Mouse (Mus musculus): ENCODE data around the gene Hsf2bp.

Gene Hsf2bp

DNA sequence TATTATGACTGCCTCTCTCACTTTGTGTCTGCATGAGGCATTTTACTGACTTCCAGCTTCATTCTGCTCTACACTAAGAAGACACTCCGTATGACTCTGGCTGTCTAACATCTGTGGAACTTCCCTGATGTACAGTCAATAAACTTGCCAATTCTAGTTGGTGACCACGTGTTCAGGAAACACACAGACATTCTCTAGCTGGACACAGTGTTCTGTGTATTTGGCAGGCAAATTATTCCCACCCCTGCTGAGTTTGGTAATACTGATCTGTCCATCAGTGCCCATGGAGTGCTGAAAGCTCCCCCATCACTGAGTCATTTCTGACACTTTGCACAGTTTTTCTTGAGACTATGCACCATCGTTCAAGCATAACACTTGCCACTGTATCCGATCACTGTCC lies 56.3 kb downstream of the Hsf2bp start:
- no peak for DNase-seq

- no peak for DNase-seq
Measured at GRCm38 (mm10) chr17:31977131-31977530, 59.0 kb downstream of the Hsf2bp start.

GRCm38 (mm10) chr17:31976501-31976900 lies 59.6 kb downstream of the Hsf2bp start:
- DNase-seq, result no peak

GRCm38 (mm10) chr17:31974694-31975093 lies 61.5 kb downstream of the Hsf2bp start:
- no peak for DNase-seq

GRCm38 (mm10) chr17:31973664-31974230 lies 62.4 kb downstream of the Hsf2bp start:
- DNase-seq, result no peak

DNA sequence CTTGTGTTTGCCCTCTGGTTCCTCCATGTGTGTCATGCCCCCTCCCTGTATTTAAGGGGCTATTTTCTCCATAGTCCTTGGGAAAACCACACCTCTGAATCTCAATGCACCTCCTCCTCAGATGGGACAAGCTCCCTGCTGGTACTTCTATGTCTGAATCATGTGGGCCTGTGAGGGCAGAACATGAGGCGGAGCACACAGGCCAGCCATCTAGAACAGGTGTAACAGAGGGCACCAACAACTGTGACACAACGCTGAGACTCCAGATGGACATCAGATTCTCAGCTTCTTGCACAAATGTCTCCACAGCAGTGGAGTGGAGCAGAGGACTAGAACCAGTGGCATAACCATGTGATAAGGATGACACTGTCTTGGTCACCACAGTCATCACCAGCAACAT lies 65.3 kb downstream of the Hsf2bp start:
- DNase-seq, result no peak

GRCm38 (mm10) chr17:31968801-31969200 lies 67.3 kb downstream of the Hsf2bp start:
- DNase-seq, result no peak

DNA sequence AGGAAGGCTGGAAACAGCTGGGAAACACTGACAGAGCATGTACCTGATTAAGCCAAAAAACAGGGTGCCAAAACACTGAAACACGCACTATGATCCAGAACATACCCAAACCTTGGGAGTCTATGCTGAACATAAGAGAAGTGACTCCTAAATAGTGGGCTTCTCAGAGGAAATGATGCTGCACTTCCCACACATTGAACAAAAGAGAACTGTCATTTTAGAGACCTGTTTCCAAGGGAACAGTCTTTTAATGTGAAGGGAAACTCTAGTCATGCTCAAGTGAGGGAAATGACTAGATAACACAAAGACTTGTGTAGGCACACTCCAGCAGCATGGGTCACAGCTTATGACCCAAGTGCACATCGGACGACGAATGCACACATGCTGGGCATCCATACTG lies 68.8 kb downstream of the Hsf2bp start:
- no peak for DNase-seq

GRCm38 (mm10) chr17:31966566-31966965 lies 69.6 kb downstream of the Hsf2bp start:
- DNase-seq, result no peak

- DNase-seq, result peak; percentile 76
Measured at GRCm38 (mm10) chr17:31965623-31966022, 70.5 kb downstream of the Hsf2bp start.

GRCm38 (mm10) chr17:31962930-31963329 lies 73.2 kb downstream of the Hsf2bp start:
- DNase-seq, result no peak

DNA sequence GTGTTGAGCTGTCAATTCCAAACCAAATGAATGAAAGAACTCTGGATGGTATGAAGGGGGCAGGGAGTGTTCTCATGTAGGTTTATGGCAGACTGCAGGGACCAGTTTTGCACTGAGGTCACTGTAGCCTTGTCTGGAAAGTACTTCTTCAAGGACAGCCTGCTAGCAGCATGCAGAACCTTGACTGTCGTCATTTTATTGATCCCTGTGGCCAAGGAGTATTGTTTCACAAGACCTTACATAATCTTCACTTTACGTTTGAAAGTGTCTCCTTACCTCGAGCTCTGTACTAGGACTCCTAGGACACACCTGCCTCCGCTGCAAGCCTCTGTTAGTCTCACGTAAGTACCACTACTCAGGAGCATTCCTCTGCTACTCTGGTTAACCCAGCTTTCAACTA lies 73.9 kb downstream of the Hsf2bp start:
- no peak for DNase-seq

DNA sequence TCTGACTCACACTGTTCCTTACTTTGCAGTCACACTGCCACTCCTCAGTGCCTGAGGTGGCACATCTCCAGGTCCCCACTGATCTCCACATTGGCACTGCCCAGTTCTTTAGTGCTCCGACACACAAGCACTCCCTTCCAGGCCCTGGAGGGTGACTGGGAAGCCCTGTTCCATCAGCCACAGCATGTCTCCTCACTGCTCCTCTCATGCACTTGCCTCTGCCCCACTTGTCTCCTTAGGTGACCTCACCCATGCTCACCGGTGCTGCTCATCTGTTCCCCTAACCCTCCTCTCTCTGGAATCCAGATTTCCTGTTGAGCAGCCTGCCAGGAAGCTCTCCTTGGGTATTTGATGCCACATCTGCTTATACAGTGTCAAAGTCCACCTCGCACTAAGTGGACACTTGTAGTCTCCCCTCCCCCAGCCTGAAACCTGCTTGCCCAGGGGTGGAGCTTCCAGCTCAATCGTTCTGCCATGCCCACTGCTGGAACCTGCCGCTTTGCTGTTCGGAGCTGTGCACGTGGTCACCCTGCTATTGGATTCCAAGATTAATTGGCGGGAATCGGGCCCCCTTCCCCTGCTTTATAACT lies 81.5 kb downstream of the Hsf2bp start:
- no peak for DNase-seq

GRCm38 (mm10) chr17:31949076-31949475 lies 87.1 kb downstream of the Hsf2bp start:
- DNase-seq, result peak; percentile 1

DNA sequence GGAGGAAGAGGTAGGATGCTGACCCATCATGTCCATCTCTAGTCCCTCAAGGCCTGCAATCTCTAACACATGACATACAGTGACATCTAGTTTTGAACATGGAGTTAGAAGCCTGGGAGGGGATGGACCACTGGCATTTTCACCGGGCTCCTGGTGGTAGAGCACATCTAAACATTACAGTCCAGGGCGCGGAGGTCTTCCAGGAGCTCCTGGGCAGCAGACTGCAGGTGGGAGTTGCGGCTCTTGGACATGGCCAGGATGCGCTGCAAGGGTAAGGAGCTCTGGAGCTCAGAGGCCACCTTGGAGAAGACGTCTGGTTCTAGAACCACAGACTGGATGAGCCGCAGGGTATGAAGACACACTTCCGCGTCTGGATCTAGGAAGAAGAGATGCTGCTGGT lies 89.7 kb downstream of the Hsf2bp start:
- peak; percentile 5 for DNase-seq

DNA sequence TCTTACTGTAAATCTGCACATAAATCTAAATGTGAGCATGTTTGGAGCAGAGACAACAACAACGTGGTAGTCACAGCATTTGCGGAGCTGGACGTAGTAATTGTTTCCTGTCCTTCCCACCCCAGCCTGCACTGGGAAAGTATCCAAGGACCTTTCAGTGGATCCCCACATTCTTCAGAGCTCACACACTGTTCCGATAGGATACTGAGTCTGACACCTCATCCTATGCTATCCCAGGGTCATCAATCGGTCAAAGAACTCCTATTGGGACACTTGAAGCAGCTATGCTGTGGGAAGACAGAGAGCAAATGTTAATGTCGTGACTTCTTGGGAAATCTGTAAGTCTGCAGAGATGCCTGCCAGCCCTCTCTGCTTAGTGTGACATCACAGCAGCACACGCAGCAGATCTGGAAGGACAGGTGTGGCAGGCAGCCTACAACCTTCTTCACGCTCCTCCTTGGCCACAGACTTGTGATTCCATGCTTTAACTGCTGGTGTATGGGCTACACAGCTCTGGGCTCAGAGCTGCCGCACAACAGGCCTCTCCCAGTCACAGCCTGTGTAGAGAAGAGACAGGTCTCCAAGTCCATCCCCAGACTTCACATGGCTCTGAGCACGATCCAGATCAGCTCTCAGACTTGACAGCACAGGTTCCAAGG lies 92.1 kb downstream of the Hsf2bp start:
- DNase-seq, result peak; percentile 71

DNA sequence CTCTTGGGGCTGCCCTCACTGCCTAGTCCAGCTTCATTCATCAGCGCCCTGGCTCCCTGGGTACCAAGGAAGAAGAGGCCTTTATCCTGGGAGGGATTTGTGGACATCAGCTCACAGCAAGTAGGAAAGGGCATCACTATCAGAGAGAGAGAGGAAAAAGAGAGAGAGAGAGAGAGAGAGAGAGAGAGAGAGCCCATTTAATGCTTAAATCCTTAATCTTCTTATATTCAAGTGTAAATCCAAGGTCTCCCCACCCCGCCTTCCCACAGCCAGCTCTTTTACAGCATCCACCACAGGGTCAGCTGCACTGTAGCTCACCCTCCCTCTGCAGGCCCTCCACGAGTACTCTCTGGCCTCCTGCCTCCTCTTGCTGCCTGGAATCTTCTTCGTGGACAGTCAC lies 94.5 kb downstream of the Hsf2bp start:
- peak; percentile 32 for DNase-seq

GRCm38 (mm10) chr17:31940607-31941006 lies 95.5 kb downstream of the Hsf2bp start:
- DNase-seq, result peak; percentile 14

- DNase-seq, result peak; percentile 79
Measured at GRCm38 (mm10) chr17:31939292-31940060, 96.7 kb downstream of the Hsf2bp start.

DNA sequence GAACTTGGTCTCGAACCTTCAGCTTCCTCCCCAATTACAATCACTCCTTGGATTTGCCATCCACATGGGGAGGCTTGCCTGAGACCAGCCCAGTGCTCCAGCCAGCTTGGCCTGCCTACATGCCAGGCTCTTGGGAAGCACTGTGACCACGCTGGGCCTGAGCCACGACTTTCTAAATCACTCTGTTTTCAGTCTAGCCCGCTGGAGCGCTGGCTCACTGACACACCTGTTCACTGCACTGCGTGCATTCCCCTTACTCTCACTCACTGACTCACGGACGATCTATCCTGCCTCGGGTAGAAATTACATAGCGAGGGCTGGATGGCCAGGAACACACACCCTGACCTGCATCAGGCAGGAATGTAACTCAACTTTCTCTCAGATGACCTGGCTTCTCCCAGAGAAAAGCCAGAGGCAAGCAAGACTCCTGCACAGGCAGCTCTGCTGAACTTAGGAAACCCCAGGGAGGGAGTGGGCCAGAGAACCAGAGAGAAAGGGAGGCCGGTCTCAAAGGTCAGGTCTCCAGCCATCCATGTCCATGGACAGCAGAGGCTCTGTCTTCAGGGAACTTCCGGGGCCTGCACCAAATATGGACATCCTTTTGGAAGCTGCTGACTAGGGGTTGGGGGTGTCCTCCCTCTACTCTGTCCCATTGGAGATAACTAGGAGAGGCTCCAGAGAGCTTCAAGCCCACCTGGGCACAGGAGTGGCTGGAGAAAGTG lies 97.4 kb downstream of the Hsf2bp start:
- peak; percentile 81 for DNase-seq

GRCm38 (mm10) chr17:31937141-31937554 lies 99.0 kb downstream of the Hsf2bp start:
- peak; percentile 85 for DNase-seq

- peak; percentile 66 for DNase-seq
Measured at GRCm38 (mm10) chr17:31935841-31936240, 100.3 kb downstream of the Hsf2bp start.

Measured in kidney, postnatal 10 days (tissue).